Mouse (Mus musculus): ENCODE data around the gene Ugt1a9.

The Ugt1a9 gene

DNA sequence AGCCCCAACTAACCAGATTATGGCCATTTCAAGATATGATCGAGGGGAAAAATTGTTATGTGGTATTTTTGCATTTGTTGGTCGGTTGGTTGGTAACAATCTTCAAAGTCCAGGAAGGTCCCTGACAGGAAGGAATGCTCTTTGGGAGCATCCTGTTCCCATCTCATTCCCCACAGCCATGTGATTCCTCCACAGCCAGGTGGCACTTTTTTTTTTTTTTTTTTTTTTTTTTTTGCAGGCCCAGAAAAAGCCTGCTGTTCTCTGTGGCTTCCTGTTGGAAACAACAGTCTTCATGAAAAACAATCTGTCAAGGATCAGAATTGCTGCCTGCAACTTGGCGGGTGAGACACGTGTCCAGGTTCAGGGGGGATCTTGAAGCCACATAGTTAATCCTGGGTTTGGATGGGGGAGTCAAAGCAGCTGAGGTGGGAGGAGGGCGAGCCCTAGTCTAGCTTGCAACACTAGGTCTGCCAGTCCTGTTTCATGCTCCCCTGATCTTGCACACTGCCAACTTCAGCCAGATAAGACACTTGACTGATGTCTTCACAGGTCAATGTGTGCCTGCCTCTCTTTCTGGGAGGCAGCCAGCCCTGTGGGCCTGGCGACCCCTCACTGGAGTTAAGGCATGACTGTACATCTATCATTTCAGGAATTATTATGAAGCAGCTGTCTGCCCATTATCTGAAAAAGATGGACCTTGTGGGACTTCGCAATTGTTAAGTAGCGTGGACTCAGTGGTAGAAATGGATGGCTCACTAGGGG is 188.5 kb downstream of the Ugt1a9 start:
- no peak for DNase-seq (ENCODE audit: low spot score in 2 of 2)

- no peak for DNase-seq (ENCODE audit: low spot score in 2 of 2)
Observed at GRCm38 (mm10) chr1:88259643-88260024, 189.0 kb downstream of the Ugt1a9 start.

- no peak for DNase-seq (ENCODE audit: low spot score in 2 of 2)
Observed at GRCm38 (mm10) chr1:88260114-88260513, 189.5 kb downstream of the Ugt1a9 start.

- no peak for DNase-seq (ENCODE audit: low spot score in 2 of 2)
Observed at GRCm38 (mm10) chr1:88260604-88261377, 190.2 kb downstream of the Ugt1a9 start.

GRCm38 (mm10) chr1:88261706-88262105 is 191.1 kb downstream of the Ugt1a9 start:
- no peak for DNase-seq (ENCODE audit: low spot score in 2 of 2)

DNA sequence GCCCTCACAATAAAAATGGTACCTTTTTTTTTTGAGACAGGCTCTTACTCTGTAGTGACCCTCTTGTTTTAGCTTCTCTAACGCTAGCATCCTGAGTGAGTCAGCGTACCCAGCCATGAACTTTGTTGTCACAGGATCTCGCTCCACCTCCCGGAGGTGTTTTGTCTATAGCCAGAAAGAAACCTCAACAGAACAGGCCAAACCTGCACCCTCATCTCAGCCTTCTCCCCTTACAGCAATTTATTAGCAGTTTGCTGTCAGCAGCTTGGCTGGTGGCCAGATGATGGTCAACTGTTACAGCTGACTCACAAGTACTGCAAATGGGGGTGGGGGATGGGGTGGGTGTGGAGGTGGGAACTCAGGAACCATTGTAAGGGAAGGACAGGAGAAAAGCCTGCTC is 191.7 kb downstream of the Ugt1a9 start:
- no peak for DNase-seq (ENCODE audit: low spot score in 2 of 2)

GRCm38 (mm10) chr1:88262961-88263360 is 192.4 kb downstream of the Ugt1a9 start:
- DNase-seq (ENCODE audit: low spot score in 2 of 2): no peak

DNA sequence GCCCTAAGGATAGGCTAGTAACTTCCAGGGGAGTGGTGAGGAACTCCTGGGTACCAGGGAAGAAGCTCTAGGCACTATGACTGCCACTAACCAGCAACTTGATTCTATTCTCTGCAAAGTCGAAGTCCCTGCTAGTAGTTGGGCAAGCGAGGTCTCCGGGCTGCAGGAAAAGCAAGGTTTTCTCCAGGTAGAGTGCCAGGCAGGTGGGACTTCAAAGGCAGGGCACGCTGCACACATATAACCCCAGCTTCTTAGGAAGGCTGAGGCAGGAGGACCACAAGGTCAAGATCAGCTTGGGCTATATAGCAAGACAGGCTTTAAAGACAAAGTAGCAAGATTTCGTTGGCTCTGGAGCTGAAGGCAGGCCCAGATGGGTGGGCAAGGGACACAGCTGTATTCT is 193.2 kb downstream of the Ugt1a9 start:
- no peak for DNase-seq (ENCODE audit: low spot score in 2 of 2)

DNA sequence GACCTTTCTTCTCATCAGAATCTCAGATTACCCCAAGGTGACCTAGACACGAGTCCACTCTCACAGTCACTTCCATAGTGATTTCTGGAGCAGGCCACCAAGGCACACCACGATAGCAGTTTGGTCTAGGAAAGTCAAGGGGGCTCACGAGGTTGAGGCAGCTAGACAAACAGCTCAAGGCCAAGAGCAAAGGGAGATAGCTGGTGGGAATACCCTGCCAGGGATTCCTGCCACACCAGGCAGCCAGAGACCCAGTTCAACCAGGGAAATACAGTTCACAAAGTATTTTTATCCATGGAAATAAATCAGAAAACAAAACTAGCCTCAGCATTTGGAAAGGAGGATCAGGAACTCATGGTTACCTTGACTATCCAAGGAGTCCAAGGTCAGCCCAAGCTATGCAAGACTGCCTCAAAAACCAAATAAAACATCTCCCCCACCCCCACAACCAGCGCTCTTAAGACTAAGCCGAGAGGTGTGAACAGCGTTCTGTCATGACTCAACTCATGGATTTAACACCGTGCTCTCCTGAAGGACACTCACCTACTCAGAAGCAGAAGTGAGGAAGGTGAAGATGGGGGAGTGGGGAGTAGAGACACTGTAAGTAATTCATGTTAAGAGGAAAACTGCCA is 193.8 kb downstream of the Ugt1a9 start:
- no peak for DNase-seq (ENCODE audit: low spot score in 2 of 2)

DNA sequence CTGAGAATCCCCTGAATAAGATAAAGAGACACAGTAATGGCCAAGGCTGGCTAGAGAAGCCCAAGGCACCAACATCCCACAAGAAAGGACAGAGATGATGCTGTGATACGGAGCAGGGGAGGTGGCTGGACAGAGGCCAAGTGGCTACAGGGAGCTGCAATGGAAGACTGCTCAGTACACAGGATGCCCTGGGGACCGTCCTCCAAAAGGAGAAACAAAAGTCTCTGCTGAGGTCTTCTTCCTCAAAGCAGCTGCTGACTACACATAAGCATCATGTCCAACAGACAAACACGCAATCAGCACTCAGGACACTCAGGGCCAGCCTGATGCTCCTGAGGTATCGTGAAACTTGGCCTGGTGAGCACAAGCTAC is 194.3 kb downstream of the Ugt1a9 start:
- DNase-seq (ENCODE audit: low spot score in 2 of 2): no peak

DNA sequence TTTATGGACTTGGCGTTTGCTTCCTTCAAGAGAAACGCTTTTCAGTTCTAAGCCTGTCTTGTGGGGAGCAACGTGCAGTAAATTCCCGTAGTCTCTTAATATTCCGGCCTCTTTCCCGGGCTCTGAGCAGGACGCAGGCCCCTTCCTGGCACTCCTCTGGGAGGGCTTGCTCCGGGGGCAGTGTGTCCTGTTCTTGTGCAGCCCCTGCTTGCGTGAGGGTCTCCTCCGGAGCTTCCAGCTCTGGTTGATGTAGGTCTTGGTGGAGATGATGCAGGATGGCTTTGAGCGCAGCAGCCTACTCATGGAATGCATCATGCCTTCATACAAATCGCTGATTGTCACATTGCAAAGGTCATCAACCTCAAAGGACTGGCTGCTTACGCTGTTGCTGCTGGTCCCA is 195.5 kb downstream of the Ugt1a9 start:
- no peak for DNase-seq (ENCODE audit: low spot score in 2 of 2)

GRCm38 (mm10) chr1:88267489-88267888 is 196.9 kb downstream of the Ugt1a9 start:
- DNase-seq (ENCODE audit: low spot score in 2 of 2): no peak

DNA sequence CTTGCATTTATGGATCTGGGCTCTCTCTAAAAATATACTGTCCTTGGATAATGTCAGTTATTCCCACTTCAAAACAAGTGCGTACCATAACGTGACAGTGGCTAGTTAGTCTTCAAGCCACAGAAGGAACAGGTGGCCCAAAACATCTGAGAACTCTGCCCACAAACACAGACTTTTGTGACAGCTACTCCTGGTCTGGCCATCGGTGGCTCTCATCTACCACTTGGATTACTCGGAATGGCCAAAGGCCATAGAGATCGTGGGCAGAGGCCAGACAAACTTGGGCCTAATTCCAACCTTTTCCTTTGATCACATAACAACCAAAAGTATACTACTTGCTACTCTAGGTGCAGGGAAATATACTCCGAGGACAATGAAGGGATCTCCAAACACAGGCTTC is 197.5 kb downstream of the Ugt1a9 start:
- no peak for DNase-seq (ENCODE audit: low spot score in 2 of 2)
